Mouse (Mus musculus) forebrain, embryonic 11.5 days (tissue): ENCODE data around the gene Tmprss11f. TPM values are rescaled to one million over a fixed set of nuclear protein-coding genes. Genes with fewer than 3 reads are reported as not detected.

ENCODE experiments used
- ATAC-seq: fragments of 200-750 bp; cut with Nextera tagmentation; replicated peaks from 2 replicates; pipeline ENCODE4 v1.8.0; 2017; ENCODE audit warnings: moderate TSS enrichment; ENCODE audit not compliant: low FRiP score
- DNase-seq: peaks from one replicate; pipeline ENCODE4 v3.0.0-alpha.2; 2017; ENCODE audit warnings: low spot score
- H3K27ac ChIP-seq: fragments of 300-500 bp; sonication (generic); 2 replicates; pipeline ENCODE4 v1.5.1; 2014; ENCODE audit warnings: low read depth, low read length
- H3K27me3 ChIP-seq: fragments of 300-500 bp; sonication (generic); 2 replicates; pipeline ENCODE4 v1.6.1; 2014; ENCODE audit warnings: mild to moderate bottlenecking, low read length, mixed read lengths; ENCODE audit not compliant: control insufficient read depth, insufficient read depth
- H3K36me3 ChIP-seq: fragments of 300-500 bp; sonication (generic); 2 replicates; pipeline ENCODE4 v1.6.1; 2014; ENCODE audit warnings: mild to moderate bottlenecking, low read length, moderate library complexity, mixed read lengths; ENCODE audit not compliant: control insufficient read depth, insufficient read depth
- H3K4me1 ChIP-seq: fragments of 300-500 bp; sonication (generic); replicated peaks from 2 replicates; pipeline ENCODE4 v1.6.1; 2014; ENCODE audit warnings: low read length, mixed read lengths; ENCODE audit not compliant: control insufficient read depth, insufficient read depth
- H3K4me2 ChIP-seq: fragments of 300-500 bp; sonication (generic); 2 replicates; pipeline ENCODE4 v1.6.1; 2014; ENCODE audit warnings: low read depth, mild to moderate bottlenecking, low read length, moderate library complexity, mixed read lengths; ENCODE audit not compliant: severe bottlenecking
- H3K4me3 ChIP-seq: fragments of 300-500 bp; sonication (generic); 2 replicates; pipeline ENCODE4 v1.5.1; 2014; ENCODE audit warnings: low read depth, low read length
- H3K9ac ChIP-seq: fragments of 300-500 bp; sonication (generic); 2 replicates; pipeline ENCODE4 v1.6.1; 2014; ENCODE audit warnings: low read length
- H3K9me3 ChIP-seq: fragments of 300-500 bp; sonication (generic); 2 replicates; pipeline ENCODE4 v1.6.1; 2016; ENCODE audit warnings: low read length, mixed read lengths; ENCODE audit not compliant: control insufficient read depth
- WGBS: fragments of 180-500 bp; shearing (Covaris S2); extraction: QIAGEN DNeasy Blood & Tissue Kit; methylation state at CpG from one replicate; pipeline ENCODE4 v1.1.7; 2014; 5-methylcytosine and 5-hydroxymethylcytosine counted together
- polyA plus RNA-seq: library from polyadenylated mRNA; unstranded; fragments of >200 nt; fragmentation: Nextera tagmentation; extraction: Ambion mirVana; gene quantifications from 2 replicates; pipeline ENCODE4 v1.2.1, GENCODE M21; 2014

Tmprss11f gene
- polyA plus RNA-seq, 1 experiment from 2014 or later, result not detected

- H3K4me1 ChIP-seq, result no peaks in the 10 kb centered on the region
- no peaks in the 10 kb centered on the region for H3K36me3 ChIP-seq
- no peak overlapping the region for H3K9ac ChIP-seq
- H3K4me3 ChIP-seq, result no peak overlapping the region
- no peak overlapping the region for H3K4me2 ChIP-seq
- no peak for ATAC-seq
- H3K27me3 ChIP-seq, result no peaks in the 10 kb centered on the region
- no peaks in the 10 kb centered on the region for H3K9me3 ChIP-seq
- no peak for DNase-seq
- WGBS, result 85% methylated on average over 9 of the region's 9 CpGs
- H3K27ac ChIP-seq, result no peak overlapping the region
These were observed 158.4 kb downstream of the Tmprss11f start for GRCm38 (mm10) chr5:86473859-86474258.

Other genes with a start within 250 kb of the Tmprss11f start
- not detected in 2 replicates for gene Tmprss11a, start 163.4 kb downstream of the Tmprss11f start, polyA plus RNA-seq
- gene Tmprss11g, start 113.8 kb downstream of the Tmprss11f start, polyA plus RNA-seq, result not detected in 2 replicates
- not detected in 2 replicates for gene Tmprss11b, start 43.9 kb upstream of the Tmprss11f start, polyA plus RNA-seq
- gene Tmprss11e, start 113.4 kb upstream of the Tmprss11f start, polyA plus RNA-seq, result not detected in 2 replicates
- 51.2 and 57.9 TPM in 2 replicates for gene Ythdc1, start 171.8 kb upstream of the Tmprss11f start, polyA plus RNA-seq